In the genomic region with DNA sequence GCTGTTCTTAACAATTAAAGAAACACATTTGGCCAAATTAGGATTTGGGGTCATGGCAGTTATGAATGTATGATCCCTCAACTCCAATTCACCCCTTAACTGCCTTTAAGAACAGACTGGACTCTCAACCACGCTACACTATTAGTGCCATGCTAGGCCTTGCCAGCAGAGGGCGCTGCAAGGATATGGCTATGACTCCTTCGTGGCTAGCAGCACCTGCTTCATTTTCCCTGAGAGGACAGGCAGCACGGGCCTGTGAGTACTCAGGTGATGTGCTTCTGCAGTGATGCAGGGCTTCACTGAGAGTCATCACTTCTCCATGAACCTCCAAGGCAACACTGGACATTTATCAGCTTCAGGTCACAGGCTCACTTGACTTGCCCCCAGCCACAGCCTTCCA, we compare ENCODE assay signal across 9 mouse cellular contexts.
A peak's percentile ranks its signal among the peaks of the same experiment; 100 is the strongest.
DNase-seq lines count a peak whose midpoint lies in the region; ATAC-seq and TF ChIP-seq lines count a peak whose summit lies in the region.
"Had no signal": no experiment of that assay in that cellular context is flagged by ENCODE, and none has a peak within 500 bp of the region (broad histone marks: within the 10 kb centered on the region; RNA-seq: fewer than 3 reads in every experiment).

No protein-coding gene starts in this region.

- no peaks in the 10 kb centered on the region for H3K36me3 ChIP-seq in embryonic facial prominence, embryonic 14.5 days (ENCODE audit: control insufficient read depth, insufficient read depth, low read length)
- no peaks in the 10 kb centered on the region for H3K36me3 ChIP-seq in lung, embryonic 14.5 days (ENCODE audit: insufficient read depth)
- H3K36me3 ChIP-seq: heart, embryonic 15.5 days had no signal

- peak; percentile 47 for DNase-seq in 3T3-L1 (ENCODE audit: low read depth, low spot score)
- DNase-seq in CD4-positive helper T cell, adult 2 months (ENCODE audit: low read depth, low spot score), result peak; percentile 63
- peak; percentile 51 for DNase-seq in embryonic facial prominence, embryonic 14.5 days (ENCODE audit: low spot score)
- peak; percentile 60 to 80 for DNase-seq in kidney, postnatal 25 days
- peak; percentile 81 for DNase-seq in lung, embryonic 14.5 days
- DNase-seq in right cerebral cortex, postnatal 36 days (ENCODE audit: low spot score in 2 of 2), result peak; percentile 42 to 56
- no peak for DNase-seq in Muller cell, postnatal 12 days (ENCODE audit: inconsistent ontology term)

- no peaks in the 10 kb centered on the region for H3K9me3 ChIP-seq in embryonic facial prominence, embryonic 14.5 days (ENCODE audit: control insufficient read depth, low read length)
- H3K9me3 ChIP-seq in lung, embryonic 14.5 days (ENCODE audit: low read depth, low read length), result no peaks in the 10 kb centered on the region
- H3K9me3 ChIP-seq: heart, embryonic 15.5 days had no signal

- H3K4me3 ChIP-seq in bone marrow macrophage, adult 2 months (ENCODE audit: insufficient read depth, low read length), result no peak overlapping the region
- H3K4me3 ChIP-seq in embryonic facial prominence, embryonic 14.5 days (ENCODE audit: low read depth, low read length), result no peak overlapping the region
- H3K4me3 ChIP-seq in lung, embryonic 14.5 days (ENCODE audit: low read depth, low read length), result no peak overlapping the region
- H3K4me3 ChIP-seq: heart, embryonic 15.5 days had no signal

- H3K4me2 ChIP-seq in embryonic facial prominence, embryonic 14.5 days (ENCODE audit: low read depth, low read length), result no peak overlapping the region
- no peak overlapping the region for H3K4me2 ChIP-seq in lung, embryonic 14.5 days
- H3K4me2 ChIP-seq: heart, embryonic 15.5 days had no signal

- no peak for TF ChIP-seq POLR2A in bone marrow macrophage, adult 2 months (IDR thresholded peaks at IDR 0.05; ENCODE audit: borderline replicate concordance, low read depth, low read length)

- no peak overlapping the region for H3K27ac ChIP-seq in bone marrow macrophage, adult 2 months (ENCODE audit: insufficient read depth, low read depth, low read length)
- no peak overlapping the region for H3K27ac ChIP-seq in embryonic facial prominence, embryonic 14.5 days (replicated peaks; ENCODE audit: low read depth, low read length)
- no peak overlapping the region for H3K27ac ChIP-seq in lung, embryonic 14.5 days (ENCODE audit: low read depth)
- H3K27ac ChIP-seq: heart, embryonic 15.5 days had no signal

- 10% methylated on average over 4 of the region's 4 CpGs for WGBS in embryonic facial prominence, embryonic 14.5 days
- 10% methylated on average over 4 of the region's 4 CpGs for WGBS in lung, embryonic 14.5 days

- no peak for ATAC-seq in embryonic facial prominence, embryonic 14.5 days (ENCODE audit: low read depth)
- ATAC-seq in lung, embryonic 14.5 days (ENCODE audit: insufficient read depth), result no peak

- peak; percentile 97 for TF ChIP-seq CTCF in bone marrow macrophage, adult 2 months (IDR thresholded peaks at IDR 0.05; ENCODE audit: low read depth, low read length)
- peak; percentile 94 for TF ChIP-seq CTCF in lung, embryonic 14.5 days (IDR thresholded peaks at IDR 0.05; ENCODE audit: low read depth)

- H3K9ac ChIP-seq in embryonic facial prominence, embryonic 14.5 days (ENCODE audit: low read depth, low read length), result no peak overlapping the region
- no peak overlapping the region for H3K9ac ChIP-seq in lung, embryonic 14.5 days
- H3K9ac ChIP-seq: heart, embryonic 15.5 days had no signal

- peaks cover 23% of the 10 kb centered on the region for H3K4me1 ChIP-seq in bone marrow macrophage, adult 2 months (ENCODE audit: control insufficient read depth, insufficient read depth, low read length)
- H3K4me1 ChIP-seq in embryonic facial prominence, embryonic 14.5 days (ENCODE audit: control insufficient read depth, insufficient read depth, low read length), result no peaks in the 10 kb centered on the region; the same call in 1 of the 2 replicates
- 0 out of 2 replicates have a peak, but pooled peaks cover 6% of the 10 kb centered on the region for H3K4me1 ChIP-seq in lung, embryonic 14.5 days (ENCODE audit: insufficient read depth)

- H3K27me3 ChIP-seq in embryonic facial prominence, embryonic 14.5 days (replicated peaks; ENCODE audit: control insufficient read depth, insufficient read depth, low read length), result no peaks in the 10 kb centered on the region
- H3K27me3 ChIP-seq in lung, embryonic 14.5 days (ENCODE audit: insufficient read depth, low read length), result no peaks in the 10 kb centered on the region
- H3K27me3 ChIP-seq: heart, embryonic 15.5 days had no signal
